Mouse (Mus musculus) myocyte (in vitro differentiated cells): ENCODE data around the gene Tmprss9. TPM values are rescaled to one million over a fixed set of nuclear protein-coding genes. Genes with fewer than 3 reads are reported as not detected.

ENCODE experiments used
- H3K27me3 ChIP-seq: one replicate; pipeline ENCODE4 v1.6.1; 2011; ENCODE audit not compliant: control insufficient read depth, insufficient read depth, insufficient read length
- H3K36me3 ChIP-seq: one replicate; pipeline ENCODE4 v1.6.1; 2011; ENCODE audit not compliant: control insufficient read depth, insufficient read depth
- H3K4me2 ChIP-seq: one replicate; pipeline ENCODE4 v1.6.1; 2011; ENCODE audit warnings: low read depth, control low read depth
- H3K4me3 ChIP-seq: one replicate; pipeline ENCODE4 v1.5.1; 2011; ENCODE audit warnings: mild to moderate bottlenecking, control low read depth, moderate library complexity
- H3K79me2 ChIP-seq: one replicate; pipeline ENCODE4 v1.6.1; 2011; ENCODE audit not compliant: control insufficient read depth, insufficient read depth
- H3ac ChIP-seq: one replicate; pipeline ENCODE4 v1.6.1; 2011; ENCODE audit not compliant: control insufficient read depth, insufficient read length
- CEBPB ChIP-seq: IDR thresholded peaks from 2 replicates; pipeline ENCODE4 v1.6.1; 2011; ENCODE audit warnings: mild to moderate bottlenecking, moderate library complexity; ENCODE audit not compliant: poor library complexity, insufficient read depth, severe bottlenecking
- E2F4 ChIP-seq: IDR thresholded peaks from one replicate; pipeline ENCODE4 v1.6.1; 2011; ENCODE audit warnings: mild to moderate bottlenecking, control low read depth, moderate library complexity; ENCODE audit not compliant: insufficient read depth
- MAX ChIP-seq: IDR thresholded peaks from one replicate; pipeline ENCODE4 v1.6.1; 2011; ENCODE audit warnings: low read depth, mild to moderate bottlenecking, control low read depth
- MYOD1 ChIP-seq, 3 experiments: IDR thresholded peaks; one replicate each; pipeline ENCODE4 v1.6.1; 2011; ENCODE audit warnings: control low read depth in 2 of 3, low read depth in 2 of 3, mild to moderate bottlenecking in 2 of 3, moderate library complexity in 1 of 3; ENCODE audit not compliant: insufficient read length in 2 of 3, control insufficient read depth in 1 of 3
- MYOG ChIP-seq, 3 experiments: IDR thresholded peaks; one replicate each; pipeline ENCODE4 v1.6.1; 2011; ENCODE audit warnings: control low read depth in 2 of 3, low read depth in 2 of 3, mild to moderate bottlenecking in 2 of 3; ENCODE audit not compliant: insufficient read length in 2 of 3, control insufficient read depth in 1 of 3, insufficient read depth in 1 of 3
- POLR2A ChIP-seq: IDR thresholded peaks from one replicate; pipeline ENCODE4 v1.6.1; 2011; ENCODE audit warnings: low read depth, mild to moderate bottlenecking, control low read depth, moderate library complexity; ENCODE audit not compliant: insufficient read length
- POLR2AphosphoS2 ChIP-seq: IDR thresholded peaks from one replicate; pipeline ENCODE4 v1.6.1; 2011; ENCODE audit warnings: low read depth, control low read depth; ENCODE audit not compliant: insufficient read length
- REST ChIP-seq: IDR thresholded peaks from one replicate; pipeline ENCODE4 v1.6.1; 2011; ENCODE audit warnings: mild to moderate bottlenecking, control low read depth, moderate library complexity; ENCODE audit not compliant: insufficient read depth, insufficient read length
- SRF ChIP-seq: IDR thresholded peaks from one replicate; pipeline ENCODE4 v1.6.1; 2011; ENCODE audit warnings: low read depth; ENCODE audit not compliant: control insufficient read depth, insufficient read length
- TCF12 ChIP-seq: IDR thresholded peaks from one replicate; pipeline ENCODE4 v1.6.1; 2011; ENCODE audit warnings: mild to moderate bottlenecking, control low read depth; ENCODE audit not compliant: poor library complexity, insufficient read depth, severe bottlenecking
- TCF3 ChIP-seq: IDR thresholded peaks from one replicate; pipeline ENCODE4 v1.6.1; 2011; ENCODE audit warnings: low read depth, control low read depth; ENCODE audit not compliant: insufficient read length
- USF1 ChIP-seq: IDR thresholded peaks from one replicate; pipeline ENCODE4 v1.6.1; 2011; ENCODE audit warnings: low read depth, mild to moderate bottlenecking, control low read depth, moderate library complexity
- polyA plus RNA-seq: library from polyadenylated mRNA; unstranded; fragments of >200 nt; fragmentation: generic; extraction: Trizol; gene quantifications from one replicate; pipeline ENCODE4 v1.2.1, GENCODE M21; 2012; ENCODE audit warnings: missing spikeins

The Tmprss9 gene
- polyA plus RNA-seq, 1 experiment: 0.05 TPM

- H3K27me3 ChIP-seq: no peaks in the 10 kb centered on the region
- no peak overlapping the region for H3K4me2 ChIP-seq
- no peaks in the 10 kb centered on the region for H3K36me3 ChIP-seq
- TF ChIP-seq MAX (no peak), REST (no peak), SRF (no peak), TCF12 (no peak), MYOG (IDR thresholded peaks at IDR 0.05; ENCODE audit: control insufficient read depth in 1 of 3, insufficient read depth in 1 of 3, insufficient read length in 2 of 3, low read depth in 2 of 3) (no peak), POLR2AphosphoS2 (no peak), E2F4 (no peak), TCF3 (no peak), CEBPB (no peak), POLR2A (no peak), MYOD1 (IDR thresholded peaks at IDR 0.05; ENCODE audit: control insufficient read depth in 1 of 3, insufficient read length in 2 of 3, low read depth in 2 of 3) (no peak)
- no peaks in the 10 kb centered on the region for H3K79me2 ChIP-seq
- no peak overlapping the region for H3ac ChIP-seq
- H3K4me3 ChIP-seq: no peak overlapping the region
These were observed 9.3 kb downstream of the Tmprss9 start for GRCm38 (mm10) chr10:80880901-80881300.

- Histone ChIP-seq H3K4me2 (no peak overlapping the region), H3ac (no peak overlapping the region), H3K79me2 (no peaks in the 10 kb centered on the region), H3K4me3 (no peak overlapping the region), H3K27me3 (no peaks in the 10 kb centered on the region), H3K36me3 (no peaks in the 10 kb centered on the region)
- TF ChIP-seq TCF12: no peak
- TF ChIP-seq REST: no peak
- TF ChIP-seq SRF: no peak
- no peak for TF ChIP-seq MAX
- no peak for TF ChIP-seq CEBPB
- TF ChIP-seq POLR2AphosphoS2: no peak
- TF ChIP-seq MYOD1 (IDR thresholded peaks at IDR 0.05; ENCODE audit: control insufficient read depth in 1 of 3, insufficient read length in 2 of 3, low read depth in 2 of 3): no peak
- no peak for TF ChIP-seq POLR2A
- TF ChIP-seq E2F4: no peak
- no peak for TF ChIP-seq MYOG (IDR thresholded peaks at IDR 0.05; ENCODE audit: control insufficient read depth in 1 of 3, insufficient read depth in 1 of 3, insufficient read length in 2 of 3, low read depth in 2 of 3)
- no peak for TF ChIP-seq USF1
- no peak for TF ChIP-seq TCF3
These were observed 9.7 kb downstream of the Tmprss9 start for GRCm38 (mm10) chr10:80881301-80881700.

DNA sequence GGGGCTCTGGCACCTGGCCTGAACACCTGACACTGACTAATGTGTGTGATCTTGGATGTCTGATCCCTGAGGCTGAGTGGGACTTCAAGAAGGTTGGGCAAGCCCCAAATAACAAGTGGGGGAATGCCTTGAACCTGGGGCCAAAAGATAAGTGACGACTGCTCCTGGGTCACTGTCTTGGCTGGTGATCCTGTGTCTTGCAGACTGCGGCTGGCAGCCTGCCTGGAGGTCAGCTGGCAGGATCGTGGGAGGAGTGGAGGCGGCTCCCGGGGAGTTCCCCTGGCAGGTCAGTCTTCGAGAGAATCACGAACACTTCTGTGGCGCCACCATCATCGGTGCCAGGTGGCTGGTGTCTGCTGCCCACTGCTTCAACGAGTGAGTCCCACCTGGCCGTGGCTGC lies 15.5 kb downstream of the Tmprss9 start:
- Histone ChIP-seq H3K4me3 (no peak overlapping the region), H3K27me3 (peaks cover 14% of the 10 kb centered on the region)
- TF ChIP-seq MYOG (IDR thresholded peaks at IDR 0.05; ENCODE audit: control insufficient read depth in 1 of 3, insufficient read depth in 1 of 3, insufficient read length in 2 of 3, low read depth in 2 of 3): peak in 1 of 3 experiments; percentile 80
- TF ChIP-seq MYOD1 (IDR thresholded peaks at IDR 0.05; ENCODE audit: control insufficient read depth in 1 of 3, insufficient read length in 2 of 3, low read depth in 2 of 3): peak in 1 of 3 experiments; percentile 35
- TF ChIP-seq POLR2AphosphoS2: no peak

GRCm38 (mm10) chr10:80895100-80895499 lies 23.5 kb downstream of the Tmprss9 start:
- H3K4me2 ChIP-seq: no peak overlapping the region
- no peak for TF ChIP-seq TCF3
- TF ChIP-seq TCF12: no peak
- no peak for TF ChIP-seq MYOG (IDR thresholded peaks at IDR 0.05; ENCODE audit: control insufficient read depth in 1 of 3, insufficient read depth in 1 of 3, insufficient read length in 2 of 3, low read depth in 2 of 3)
- no peak for TF ChIP-seq USF1
- no peak for TF ChIP-seq POLR2A
- H3K36me3 ChIP-seq: no peaks in the 10 kb centered on the region
- H3K79me2 ChIP-seq: peaks cover 12% of the 10 kb centered on the region
- H3K27me3 ChIP-seq: peaks cover 4% of the 10 kb centered on the region
- no peak overlapping the region for H3ac ChIP-seq
- no peak overlapping the region for H3K4me3 ChIP-seq

More for the DNA sequence above, 15.5 kb downstream of the Tmprss9 start:
- Histone ChIP-seq H3K36me3 (no peaks in the 10 kb centered on the region), H3ac (no peak overlapping the region), H3K4me2 (no peak overlapping the region), H3K79me2 (no peaks in the 10 kb centered on the region)

- Histone ChIP-seq H3ac (no peak overlapping the region), H3K36me3 (no peaks in the 10 kb centered on the region), H3K79me2 (peaks cover 13% of the 10 kb centered on the region), H3K4me3 (no peak overlapping the region), H3K27me3 (no peaks in the 10 kb centered on the region), H3K4me2 (no peak overlapping the region)
- TF ChIP-seq REST (no peak), E2F4 (no peak), TCF12 (no peak), CEBPB (no peak), SRF (no peak), MYOG (IDR thresholded peaks at IDR 0.05; ENCODE audit: control insufficient read depth in 1 of 3, insufficient read depth in 1 of 3, insufficient read length in 2 of 3, low read depth in 2 of 3) (no peak), TCF3 (no peak), POLR2A (no peak), MAX (no peak), POLR2AphosphoS2 (no peak), MYOD1 (IDR thresholded peaks at IDR 0.05; ENCODE audit: control insufficient read depth in 1 of 3, insufficient read length in 2 of 3, low read depth in 2 of 3) (no peak), USF1 (no peak)
These were observed 24.0 kb downstream of the Tmprss9 start for GRCm38 (mm10) chr10:80895697-80896096.
